Mouse (Mus musculus): Measurements from ENCODE around the gene Hoxb2. TPM values are rescaled to one million over a fixed set of nuclear protein-coding genes. Genes with fewer than 3 reads are reported as not detected.

The Hoxb2 gene
- polyA plus RNA-seq, 1 experiment, result 22.8 TPM

DNA sequence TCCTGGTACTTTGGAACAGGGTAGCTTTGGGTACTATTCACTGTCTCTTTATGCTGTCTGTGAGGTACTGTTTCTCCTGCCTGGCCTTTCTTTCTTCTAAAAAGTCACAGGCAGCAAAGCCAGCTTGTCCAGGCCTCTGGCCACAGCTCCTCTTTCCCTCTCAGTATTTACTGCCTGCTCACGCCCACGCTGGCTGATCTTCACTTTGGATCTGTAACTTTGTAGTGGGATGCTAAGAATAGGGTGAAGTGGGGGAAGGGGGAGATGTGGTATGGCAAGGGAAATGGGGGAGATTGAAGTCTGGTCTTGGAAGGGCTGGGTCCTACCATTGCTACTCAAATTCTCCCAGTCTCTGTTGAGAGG lies 16.3 kb upstream of the Hoxb2 start:
- no peak for TF ChIP-seq POLR2A (IDR thresholded peaks at IDR 0.05; ENCODE audit: low read depth, low read length)
- no peak for TF ChIP-seq CTCF (conservative IDR thresholded peaks at IDR 0.05; ENCODE audit: insufficient read depth, insufficient read length, low read depth, low read length)
- Histone ChIP-seq H3K36me3 (ENCODE audit: control insufficient read depth, insufficient read depth, low read length) (no peaks in the 10 kb centered on the region), H3K4me1 (ENCODE audit: control insufficient read depth, insufficient read depth, low read length) (peaks cover 56% of the 10 kb centered on the region), H3K27me3 (replicated peaks; ENCODE audit: control insufficient read depth, insufficient read depth, low read length) (no peaks in the 10 kb centered on the region), H3K27ac (ENCODE audit: insufficient read depth, low read depth, low read length) (peak overlapping the region; percentile 14; the same call in 1 of the 2 replicates), H3K4me3 (ENCODE audit: insufficient read depth, low read depth, low read length) (no peak overlapping the region)
- WGBS, result 43% methylated on average over 2 of the region's 2 CpGs
- DNase-seq, result no peak

DNA sequence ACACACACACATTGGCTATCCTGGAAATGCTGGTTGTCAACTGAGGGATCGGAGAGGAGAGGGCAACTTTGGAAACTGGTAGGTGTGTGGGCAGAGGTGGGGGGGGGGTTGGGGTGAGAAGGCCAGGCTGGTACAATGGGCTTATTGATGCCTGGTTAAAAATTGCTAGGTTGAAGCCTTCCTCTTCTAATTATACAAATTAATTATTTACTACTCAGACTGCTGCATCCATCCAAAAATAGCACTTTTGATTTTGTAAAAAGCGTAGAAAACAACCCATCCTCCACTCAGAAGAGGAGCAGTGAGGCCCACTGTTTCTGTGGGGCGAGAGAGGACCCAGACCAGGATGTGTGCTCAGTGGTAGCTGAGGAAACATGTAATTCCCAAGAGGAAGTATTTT lies 15.3 kb upstream of the Hoxb2 start:
- peak; percentile 66 for DNase-seq
- 23% methylated on average over 3 of the region's 3 CpGs for WGBS
- Histone ChIP-seq H3K36me3 (ENCODE audit: control insufficient read depth, insufficient read depth, low read length) (no peaks in the 10 kb centered on the region), H3K27me3 (replicated peaks; ENCODE audit: control insufficient read depth, insufficient read depth, low read length) (no peaks in the 10 kb centered on the region), H3K4me1 (ENCODE audit: control insufficient read depth, insufficient read depth, low read length) (peaks cover 64% of the 10 kb centered on the region), H3K4me3 (ENCODE audit: insufficient read depth, low read depth, low read length) (no peak overlapping the region), H3K27ac (ENCODE audit: insufficient read depth, low read depth, low read length) (peak overlapping the region; percentile 83)
- TF ChIP-seq POLR2A (IDR thresholded peaks at IDR 0.05; ENCODE audit: low read depth, low read length), result no peak
- TF ChIP-seq CTCF (conservative IDR thresholded peaks at IDR 0.05; ENCODE audit: insufficient read depth, insufficient read length, low read depth, low read length), result no peak

DNA sequence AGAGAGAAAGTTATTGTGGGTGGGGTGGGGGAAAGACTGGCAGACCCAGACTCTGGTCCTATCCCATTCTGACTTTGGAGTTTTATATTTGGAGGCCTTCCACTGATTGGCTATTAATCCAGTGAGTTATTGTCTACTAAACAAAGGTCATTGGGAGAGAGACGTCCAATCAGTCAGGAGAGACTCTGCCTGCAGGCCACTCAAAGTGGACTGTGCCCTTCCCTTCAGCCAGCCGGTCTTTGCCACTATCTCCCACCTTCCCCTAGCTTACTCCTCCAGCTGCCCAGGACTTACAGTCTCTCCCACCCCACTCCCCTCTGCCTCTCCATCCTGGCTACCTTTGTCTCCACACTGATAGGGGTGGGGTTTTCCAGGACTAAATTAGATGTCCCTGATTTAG lies 13.7 kb upstream of the Hoxb2 start:
- Histone ChIP-seq H3K4me1 (ENCODE audit: control insufficient read depth, insufficient read depth, low read length) (peaks cover 63% of the 10 kb centered on the region), H3K27ac (ENCODE audit: insufficient read depth, low read depth, low read length) (peak overlapping the region; percentile 43), H3K4me3 (ENCODE audit: insufficient read depth, low read depth, low read length) (no peak overlapping the region), H3K27me3 (replicated peaks; ENCODE audit: control insufficient read depth, insufficient read depth, low read length) (no peaks in the 10 kb centered on the region), H3K36me3 (ENCODE audit: control insufficient read depth, insufficient read depth, low read length) (no peaks in the 10 kb centered on the region)
- TF ChIP-seq POLR2A (IDR thresholded peaks at IDR 0.05; ENCODE audit: low read depth, low read length) (no peak), CTCF (conservative IDR thresholded peaks at IDR 0.05; ENCODE audit: insufficient read depth, insufficient read length, low read depth, low read length) (no peak)
- 21% methylated on average over 2 of the region's 2 CpGs for WGBS
- peak; percentile 81 for DNase-seq

DNA sequence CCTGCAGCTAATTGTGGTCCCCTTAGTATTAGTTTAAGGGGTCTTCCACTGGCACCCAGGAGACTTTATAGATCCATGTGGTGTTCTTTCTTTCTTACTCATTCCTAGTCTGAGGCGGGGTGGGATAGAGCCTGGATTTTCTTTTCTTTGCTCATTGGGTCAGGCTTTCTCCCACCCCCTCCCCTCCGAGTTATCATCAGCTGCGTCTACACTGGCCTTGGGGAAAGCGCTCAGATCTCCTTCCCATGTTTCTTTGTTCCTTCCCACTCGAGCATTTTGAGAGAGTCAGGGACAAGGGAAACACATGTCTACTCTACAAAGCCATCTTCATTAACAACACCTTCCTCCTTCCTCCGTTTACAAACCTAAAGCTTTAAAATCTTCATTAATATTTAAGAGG lies 13.3 kb upstream of the Hoxb2 start:
- DNase-seq, result no peak
- Histone ChIP-seq H3K4me1 (ENCODE audit: control insufficient read depth, insufficient read depth, low read length) (peaks cover 59% of the 10 kb centered on the region), H3K27ac (ENCODE audit: insufficient read depth, low read depth, low read length) (peak overlapping the region; percentile 43), H3K4me3 (ENCODE audit: insufficient read depth, low read depth, low read length) (no peak overlapping the region), H3K36me3 (ENCODE audit: control insufficient read depth, insufficient read depth, low read length) (no peaks in the 10 kb centered on the region), H3K27me3 (replicated peaks; ENCODE audit: control insufficient read depth, insufficient read depth, low read length) (no peaks in the 10 kb centered on the region)
- TF ChIP-seq CTCF (conservative IDR thresholded peaks at IDR 0.05; ENCODE audit: insufficient read depth, insufficient read length, low read depth, low read length) (no peak), POLR2A (IDR thresholded peaks at IDR 0.05; ENCODE audit: low read depth, low read length) (no peak)
- 56% methylated on average over 6 of the region's 6 CpGs for WGBS

DNA sequence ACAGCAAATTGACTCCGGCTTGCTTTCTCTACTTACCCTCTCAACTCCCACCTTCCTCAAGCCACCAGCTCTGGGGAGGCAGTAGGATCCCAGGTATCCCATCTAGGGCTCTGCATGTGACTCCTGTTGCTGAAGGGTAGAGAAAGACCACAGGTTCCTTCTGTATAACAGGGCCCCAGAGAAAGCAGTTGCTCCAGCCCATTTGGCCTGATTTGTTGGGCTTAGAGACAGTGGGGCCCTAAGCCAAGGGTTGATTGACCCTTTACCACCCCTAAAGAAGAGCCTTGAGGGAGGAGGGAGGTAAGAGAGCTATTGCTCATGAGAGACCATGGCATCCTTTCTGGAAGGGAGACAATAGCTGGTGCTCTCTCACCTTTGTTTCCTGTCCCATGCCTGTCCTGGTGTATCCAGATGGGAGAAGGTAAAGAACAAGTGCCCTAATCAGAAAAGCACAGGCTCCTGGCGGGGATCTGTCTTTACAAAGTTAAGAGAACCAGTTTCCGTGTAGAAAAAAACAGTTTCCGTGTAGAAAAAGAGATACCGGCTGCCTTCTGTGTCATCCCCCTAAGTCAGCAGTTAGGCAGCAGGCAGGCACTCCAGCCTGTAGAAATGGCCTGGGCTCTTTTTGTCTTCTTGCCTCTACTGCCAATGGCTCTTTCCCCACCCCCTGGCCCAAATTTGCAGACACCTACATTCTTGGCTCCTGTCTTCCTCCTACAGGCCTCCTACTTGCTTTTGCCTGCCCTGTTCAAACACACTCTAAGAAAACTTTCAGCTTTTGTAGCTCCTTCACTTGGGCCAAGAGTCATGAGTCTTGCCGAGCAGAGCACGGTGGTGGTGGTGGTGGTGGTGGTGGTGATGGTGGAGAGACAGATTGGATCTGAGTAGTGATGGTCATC lies 11.1 kb upstream of the Hoxb2 start:
- WGBS, result 45% methylated on average over 7 of the region's 7 CpGs
- H3K4me1 ChIP-seq (ENCODE audit: control insufficient read depth, insufficient read depth, low read length), result peaks cover 54% of the 10 kb centered on the region
- no peaks in the 10 kb centered on the region for H3K27me3 ChIP-seq (replicated peaks; ENCODE audit: control insufficient read depth, insufficient read depth, low read length)
- TF ChIP-seq POLR2A (IDR thresholded peaks at IDR 0.05; ENCODE audit: low read depth, low read length), result no peak
- TF ChIP-seq CTCF (conservative IDR thresholded peaks at IDR 0.05; ENCODE audit: insufficient read depth, insufficient read length, low read depth, low read length), result no peak
- peak overlapping the region; percentile 63 for H3K27ac ChIP-seq (ENCODE audit: insufficient read depth, low read depth, low read length)
- no peak overlapping the region for H3K4me3 ChIP-seq (ENCODE audit: insufficient read depth, low read depth, low read length)
- no peaks in the 10 kb centered on the region for H3K36me3 ChIP-seq (ENCODE audit: control insufficient read depth, insufficient read depth, low read length)
- DNase-seq, result no peak

DNA sequence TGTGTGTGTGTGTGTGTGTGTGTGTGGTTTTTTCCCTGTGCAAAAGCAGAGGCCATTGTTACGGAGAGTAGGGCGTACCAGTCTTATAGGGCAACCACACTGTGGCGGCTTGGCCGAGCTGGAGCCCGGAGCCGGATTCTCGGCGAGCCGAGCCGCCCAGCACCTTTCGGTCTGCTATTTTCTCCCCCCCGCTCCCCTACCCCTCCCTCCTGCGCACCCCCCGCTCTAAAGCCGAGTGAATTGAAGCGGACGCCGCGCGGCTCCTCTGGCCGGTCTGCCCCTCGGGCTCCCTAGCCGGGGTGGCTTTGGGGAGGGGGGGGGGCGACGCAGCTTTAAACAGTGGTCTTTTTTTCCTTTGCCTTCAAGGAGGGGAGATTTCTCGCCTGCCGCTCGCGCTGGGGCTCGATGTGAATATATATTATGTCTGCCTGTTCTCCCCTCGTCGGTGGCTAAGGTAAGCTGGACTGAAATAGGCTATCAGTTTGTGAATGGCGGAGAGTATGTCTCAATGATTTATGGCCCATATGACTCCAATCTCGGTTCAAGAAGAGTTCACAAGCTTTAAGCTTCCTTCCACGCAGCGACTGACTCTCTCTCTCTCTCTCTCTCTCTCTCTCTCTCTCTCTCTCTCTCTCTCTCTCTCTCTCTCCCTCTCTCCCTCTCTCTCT lies 9.5 kb upstream of the Hoxb2 start:
- Histone ChIP-seq H3K27ac (ENCODE audit: insufficient read depth, low read depth, low read length) (peak overlapping the region; percentile 98), H3K27me3 (replicated peaks; ENCODE audit: control insufficient read depth, insufficient read depth, low read length) (no peaks in the 10 kb centered on the region), H3K36me3 (ENCODE audit: control insufficient read depth, insufficient read depth, low read length) (no peaks in the 10 kb centered on the region), H3K4me3 (ENCODE audit: insufficient read depth, low read depth, low read length) (peak overlapping the region; percentile 61), H3K4me1 (ENCODE audit: control insufficient read depth, insufficient read depth, low read length) (peaks cover 40% of the 10 kb centered on the region)
- TF ChIP-seq POLR2A (IDR thresholded peaks at IDR 0.05; ENCODE audit: low read depth, low read length), result no peak
- TF ChIP-seq CTCF (conservative IDR thresholded peaks at IDR 0.05; ENCODE audit: insufficient read depth, insufficient read length, low read depth, low read length), result no peak
- WGBS, result under 1% methylated on average over 35 of the region's 36 CpGs
- peak; percentile 66 for DNase-seq

Measured in kidney, adult 2 months (tissue).